Mouse (Mus musculus): Measurements from ENCODE around the gene Bcl2.

Bcl2 gene

GRCm38 (mm10) chr1:106613371-106613770 lies 100.7 kb downstream of the Bcl2 start:
- peak; percentile 28 for DNase-seq

- no peak for DNase-seq
Measured at GRCm38 (mm10) chr1:106612166-106613031, 101.7 kb downstream of the Bcl2 start.

GRCm38 (mm10) chr1:106611246-106611645 lies 102.8 kb downstream of the Bcl2 start:
- DNase-seq: no peak

GRCm38 (mm10) chr1:106608098-106608778 lies 105.8 kb downstream of the Bcl2 start:
- no peak for DNase-seq

- no peak for DNase-seq
Measured at GRCm38 (mm10) chr1:106606951-106607350, 107.1 kb downstream of the Bcl2 start.

GRCm38 (mm10) chr1:106603406-106603805 lies 110.7 kb downstream of the Bcl2 start:
- DNase-seq: no peak

GRCm38 (mm10) chr1:106602941-106603340 lies 111.1 kb downstream of the Bcl2 start:
- no peak for DNase-seq

GRCm38 (mm10) chr1:106602536-106602935 lies 111.5 kb downstream of the Bcl2 start:
- DNase-seq: no peak

GRCm38 (mm10) chr1:106601247-106601646 lies 112.8 kb downstream of the Bcl2 start:
- DNase-seq: no peak

GRCm38 (mm10) chr1:106600841-106601240 lies 113.2 kb downstream of the Bcl2 start:
- DNase-seq: peak; percentile 32

- no peak for DNase-seq
Measured at GRCm38 (mm10) chr1:106598292-106598583, 115.8 kb downstream of the Bcl2 start.

GRCm38 (mm10) chr1:106597575-106598291 lies 116.3 kb downstream of the Bcl2 start:
- DNase-seq: no peak

- DNase-seq: no peak
Measured at GRCm38 (mm10) chr1:106596380-106596779, 117.7 kb downstream of the Bcl2 start.

GRCm38 (mm10) chr1:106595286-106595885 lies 118.7 kb downstream of the Bcl2 start:
- no peak for DNase-seq

GRCm38 (mm10) chr1:106591180-106591774 lies 122.8 kb downstream of the Bcl2 start:
- DNase-seq: no peak

- DNase-seq: no peak
Measured at GRCm38 (mm10) chr1:106589141-106589540, 124.9 kb downstream of the Bcl2 start.

- no peak for DNase-seq
Measured at GRCm38 (mm10) chr1:106587866-106588470, 126.1 kb downstream of the Bcl2 start.

- no peak for DNase-seq
Measured at GRCm38 (mm10) chr1:106586761-106587160, 127.3 kb downstream of the Bcl2 start.

- DNase-seq: no peak
Measured at GRCm38 (mm10) chr1:106585349-106585748, 128.7 kb downstream of the Bcl2 start.

- no peak for DNase-seq
Measured at GRCm38 (mm10) chr1:106584824-106585223, 129.2 kb downstream of the Bcl2 start.

GRCm38 (mm10) chr1:106584273-106584672 lies 129.8 kb downstream of the Bcl2 start:
- no peak for DNase-seq

All from thymus, postnatal 25 days (tissue).